ENCODE assay signal across 24 mouse cellular contexts in genomic region chr16:8777202-8777601, GRCm38 (mm10). TPM values are rescaled to one million over a fixed set of nuclear protein-coding genes. Genes with fewer than 3 reads are reported as not detected.
A peak's percentile ranks its signal among the peaks of the same experiment; 100 is the strongest.
DNase-seq lines count a peak whose midpoint lies in the region; ATAC-seq and TF ChIP-seq lines count a peak whose summit lies in the region.
"Had no signal": no experiment of that assay in that cellular context is flagged by ENCODE, and none has a peak within 500 bp of the region (broad histone marks: within the 10 kb centered on the region; RNA-seq: fewer than 3 reads in every experiment).

No protein-coding gene starts in this region.

- peaks cover 88% of the 10 kb centered on the region for H3K4me1 ChIP-seq in E14TG2a.4 (replicated peaks; ENCODE audit: low read depth, low read length)
- H3K4me1 ChIP-seq in ES-E14 (ENCODE audit: control insufficient read depth in 2 of 2, insufficient read depth in 2 of 2, low read length in 2 of 2, poor library complexity in 1 of 2) = peaks cover 18 to 22% of the 10 kb centered on the region in 2 experiments
- H3K4me1 ChIP-seq: embryonic facial prominence, embryonic 13.5 days; embryonic facial prominence, embryonic 15.5 days; forebrain, embryonic 10.5 days; forebrain, embryonic 12.5 days had no signal

- H3K27me3 ChIP-seq in E14TG2a.4 (ENCODE audit: insufficient read depth, low read length) = no peaks in the 10 kb centered on the region
- H3K27me3 ChIP-seq: CH12.LX; embryonic facial prominence, embryonic 13.5 days; embryonic facial prominence, embryonic 15.5 days; forebrain, embryonic 12.5 days had no signal

- H3K9me3 ChIP-seq in E14TG2a.4 (ENCODE audit: low read length) (no peaks in the 10 kb centered on the region), ES-E14 (ENCODE audit: control insufficient read depth, insufficient read depth, low read depth, low read length) (no peaks in the 10 kb centered on the region)
- H3K9me3 ChIP-seq: embryonic facial prominence, embryonic 13.5 days; embryonic facial prominence, embryonic 15.5 days; forebrain, embryonic 10.5 days; forebrain, embryonic 12.5 days had no signal

- H3K36me3 ChIP-seq in E14TG2a.4 (ENCODE audit: insufficient read depth, low read length) (peaks cover 57% of the 10 kb centered on the region), ES-E14 (ENCODE audit: control insufficient read depth, insufficient read depth, low read length, poor library complexity, severe bottlenecking) (peaks cover 15% of the 10 kb centered on the region)
- H3K36me3 ChIP-seq: embryonic facial prominence, embryonic 13.5 days; embryonic facial prominence, embryonic 15.5 days; forebrain, embryonic 10.5 days; forebrain, embryonic 12.5 days had no signal

- no peak for ATAC-seq in megakaryocyte-erythroid progenitor cell, adult 5-6 weeks (replicated peaks; ENCODE audit: low FRiP score, low TSS enrichment, poor library complexity, severe bottlenecking)
- ATAC-seq: CD4-positive, CD25-positive, alpha-beta regulatory T cell, adult 4 months; forebrain, embryonic 14.5 days; forebrain, embryonic 16.5 days had no signal

- peak overlapping the region; percentile 97; the same call in 1 of the 2 replicates for H3K27ac ChIP-seq in ES-E14 (ENCODE audit: insufficient read depth, low read depth, low read length, poor library complexity, severe bottlenecking)
- H3K27ac ChIP-seq: embryonic facial prominence, embryonic 13.5 days; embryonic facial prominence, embryonic 15.5 days; forebrain, embryonic 10.5 days; forebrain, embryonic 12.5 days had no signal

- no peak overlapping the region for H3K9ac ChIP-seq in ES-E14 (ENCODE audit: insufficient read depth, low read depth, low read length, poor library complexity, severe bottlenecking)
- H3K9ac ChIP-seq: embryonic facial prominence, embryonic 13.5 days; embryonic facial prominence, embryonic 15.5 days; forebrain, embryonic 12.5 days had no signal

- in situ Hi-C loops in ES-E14 (cut with MboI; ENCODE audit: low sequenced_read_pairs in 2 of 2, unreplicated experiment in 2 of 2) = no loop called here

- H3K4me3 ChIP-seq in E14TG2a.4 (replicated peaks; ENCODE audit: low read length) (peak overlapping the region; percentile 55), ES-E14 (ENCODE audit: insufficient read depth in 1 of 2, low read depth in 1 of 2, low read length in 2 of 2, poor library complexity in 1 of 2, severe bottlenecking in 1 of 2) (no peak overlapping the region)
- H3K4me3 ChIP-seq: embryonic facial prominence, embryonic 13.5 days; embryonic facial prominence, embryonic 15.5 days; erythroblast, embryonic 14.5 days; forebrain, embryonic 10.5 days; forebrain, embryonic 12.5 days had no signal

- no peak for TF ChIP-seq CTCF in E14TG2a.4 (conservative IDR thresholded peaks at IDR 0.05; ENCODE audit: low read length)

- DNase-seq in ES-E14 (ENCODE audit: low read depth, low spot score) (no peak), ZHBTc4 (ENCODE audit: low read depth, low spot score) (peak; percentile 51)
- no peak for DNase-seq in embryo, embryonic 10 days (ENCODE audit: low spot score)
- DNase-seq: adrenal gland, adult 8-10 months; adrenal gland, postnatal 14 days; adrenal gland, postnatal 36 days; B cell, adult 2 months; cerebellum, adult 11-12 months; cerebellum, adult 2 months; cerebellum, adult 9-10 months; cerebellum, postnatal 10 days; cerebellum, postnatal 25 days; embryo, embryonic 11 days had no signal

TF ChIP-seq in ES-E14, 5 proteins besides CTCF, POLR2A, EP300 and RAD21:
- TF ChIP-seq ZC3H11A (IDR thresholded peaks at IDR 0.05; ENCODE audit: borderline replicate concordance, low read depth, low read length) (no peak), MAFK (IDR thresholded peaks at IDR 0.05; ENCODE audit: insufficient read depth, low read depth, low read length) (no peak), CHD2 (IDR thresholded peaks at IDR 0.05; ENCODE audit: low read depth, low read length) (no peak), ZNF384 (IDR thresholded peaks at IDR 0.05; ENCODE audit: low read depth, low read length) (no peak), HCFC1 (IDR thresholded peaks at IDR 0.05; ENCODE audit: borderline replicate concordance, insufficient read depth, low read length) (no peak)

RNA-seq across cellular contexts. Expression of gene Usp7, which starts 14.9 kb away (rescaled TPM):
- total RNA-seq in ES-E14 (2012; rRNA removed) = 242 and 291 TPM in 2 replicates
- total RNA-seq in megakaryocyte-erythroid progenitor cell, adult 5-6 weeks (2014; fragmentation: Nextera tagmentation) = 196 and 235 TPM in 2 replicates
- total RNA-seq in megakaryocyte-erythroid progenitor cell, adult 5-6 weeks (2017) = 202 and 222 TPM in 2 replicates

RNA-seq across cellular contexts. Expression of gene 1810013L24Rik, which starts 52.7 kb away (rescaled TPM):
- total RNA-seq in ES-E14 (2012; rRNA removed) = 46.6 and 47.4 TPM in 2 replicates
- total RNA-seq in megakaryocyte-erythroid progenitor cell, adult 5-6 weeks (2014; fragmentation: Nextera tagmentation) = 45.2 and 52.0 TPM in 2 replicates
- total RNA-seq in megakaryocyte-erythroid progenitor cell, adult 5-6 weeks (2017) = 45.7 and 54.5 TPM in 2 replicates
